Mouse (Mus musculus): ENCODE measurements around the gene Hist1h2br.

- TF ChIP-seq POLR2A (IDR thresholded peaks at IDR 0.05; ENCODE audit: control insufficient read depth, low read depth, low read length) (no peak), CTCF (IDR thresholded peaks at IDR 0.05; ENCODE audit: control insufficient read depth, insufficient read depth, insufficient replicate concordance, low read depth, low read length) (no peak)
Observed at GRCm38 (mm10) chr13:21882760-21883405, 49.3 kb downstream of the Hist1h2br start.

Measured in testis, adult 2 months (tissue).